Mouse (Mus musculus) mesoderm, embryonic 11.5 days (tissue): ENCODE measurements around the gene Sgms2.
A peak's percentile ranks its signal among the peaks of the same experiment; 100 is the strongest.
"Not testable (repeated sequence)": the region's sequence is repeated elsewhere in the genome, so short reads cannot be mapped to it uniquely, and the experiment has no call there.

ENCODE experiments used
- DNase-seq: peaks from one replicate; pipeline ENCODE4 v3.0.0-alpha.2; 2012; ENCODE audit warnings: low read depth, low spot score

Gene Sgms2

GRCm38 (mm10) chr3:131359011-131359410, 132.2 kb downstream of the Sgms2 start:
- DNase-seq = no peak

- no peak for DNase-seq
These were observed 133.0 kb downstream of the Sgms2 start for GRCm38 (mm10) chr3:131358205-131358604.

GRCm38 (mm10) chr3:131357643-131358042, 133.6 kb downstream of the Sgms2 start:
- no peak for DNase-seq

DNA sequence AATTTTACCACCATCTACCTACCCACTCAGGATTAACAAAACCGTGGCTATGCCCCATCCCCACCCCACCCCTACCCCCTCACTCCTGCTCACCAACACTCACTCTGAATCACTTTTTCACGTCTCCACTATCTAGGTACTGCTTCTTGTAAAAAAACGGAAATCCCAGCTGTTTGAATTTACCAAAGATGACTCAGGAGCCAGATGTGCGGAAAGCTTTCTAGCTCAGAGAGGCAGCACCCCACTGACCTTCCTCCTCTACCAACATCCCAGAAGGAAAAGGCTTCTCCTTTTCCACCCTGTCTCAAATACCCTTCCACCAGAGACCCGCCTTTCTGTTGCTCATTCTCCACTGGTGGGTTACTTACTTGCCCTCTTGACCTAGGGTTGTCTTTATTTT, 135.2 kb downstream of the Sgms2 start:
- no peak for DNase-seq

DNA sequence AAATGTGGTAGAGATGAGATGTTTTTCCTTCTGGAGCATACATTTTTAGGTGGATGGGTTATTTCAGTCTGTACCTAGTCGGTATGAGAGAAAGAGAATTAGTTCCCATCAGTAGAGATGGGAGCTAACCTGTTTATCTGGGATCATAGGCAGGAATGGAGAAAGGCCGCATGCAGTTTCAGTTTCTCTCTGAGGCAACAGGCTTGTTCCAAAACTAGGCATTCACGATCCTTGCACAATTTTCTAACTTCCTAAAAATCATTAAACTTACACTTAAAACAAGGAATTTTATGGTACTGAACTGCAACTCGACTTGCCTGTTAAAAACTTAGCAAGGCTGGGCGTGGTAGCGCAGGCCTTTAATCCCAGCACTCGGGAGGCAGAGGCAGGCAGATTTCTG, 140.7 kb downstream of the Sgms2 start:
- no peak for DNase-seq

DNA sequence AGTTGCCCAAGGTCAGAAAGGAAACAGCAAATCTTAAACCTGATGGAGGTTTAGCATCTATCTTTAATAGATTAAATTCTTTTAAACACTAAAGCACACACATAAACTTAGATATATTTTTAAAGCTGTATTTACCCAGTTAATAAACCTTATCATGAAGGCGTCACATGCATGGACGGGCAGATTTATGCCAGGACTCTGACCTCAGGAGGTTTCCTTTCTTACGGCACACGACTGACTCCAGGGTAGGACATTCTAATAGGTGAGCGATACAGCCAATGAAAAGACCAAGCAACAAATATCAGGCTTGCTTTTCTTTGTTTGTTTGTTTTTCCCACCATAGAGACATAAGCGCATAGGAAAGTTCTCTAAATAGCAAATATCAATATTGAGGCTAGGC, 142.2 kb downstream of the Sgms2 start:
- DNase-seq = no peak

GRCm38 (mm10) chr3:131348579-131348950, 142.6 kb downstream of the Sgms2 start:
- DNase-seq = no peak

GRCm38 (mm10) chr3:131347831-131348578, 143.2 kb downstream of the Sgms2 start:
- peak; percentile 46 for DNase-seq

DNA sequence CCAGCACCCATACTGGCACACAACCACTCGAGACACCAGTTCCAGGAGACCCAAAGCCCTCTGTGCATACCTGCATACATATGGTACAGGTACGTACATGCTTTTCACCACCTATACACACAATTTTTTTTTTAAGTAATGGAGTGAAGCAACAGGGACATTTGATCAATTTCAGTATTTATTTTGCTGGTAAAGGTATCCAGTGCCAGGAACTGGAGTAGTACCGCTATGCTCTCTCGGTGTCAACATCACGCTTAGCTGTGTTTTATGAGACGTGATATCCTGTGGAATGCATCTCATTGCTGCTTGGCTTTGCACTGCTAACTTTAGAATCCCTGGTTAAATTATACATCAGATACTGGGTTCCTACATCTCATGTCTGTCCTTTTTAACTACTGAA, 145.3 kb downstream of the Sgms2 start:
- no peak for DNase-seq

GRCm38 (mm10) chr3:131343311-131343710, 147.9 kb downstream of the Sgms2 start:
- DNase-seq = no peak

DNA sequence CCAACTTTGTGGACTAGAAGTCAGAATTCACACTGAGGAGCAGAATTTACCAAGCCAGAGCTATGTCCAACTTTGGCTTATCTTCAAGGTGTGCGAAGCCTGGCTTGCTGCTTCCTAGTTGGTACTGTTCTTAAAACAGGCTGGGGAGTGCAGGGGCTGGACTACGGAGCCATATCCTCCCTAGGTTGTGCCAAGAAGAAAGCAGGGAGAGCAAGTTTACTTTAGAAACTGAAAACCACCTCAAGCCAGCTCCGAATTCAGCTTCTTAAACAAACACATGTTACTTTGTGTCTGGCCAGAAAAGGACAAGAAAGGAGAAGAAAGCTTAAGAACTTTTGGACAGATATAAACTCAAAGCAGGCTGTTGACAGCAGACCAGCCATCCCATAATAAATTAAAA, 150.3 kb downstream of the Sgms2 start:
- DNase-seq = no peak

- DNase-seq = no peak
These were observed 151.9 kb downstream of the Sgms2 start for GRCm38 (mm10) chr3:131339280-131339679.

GRCm38 (mm10) chr3:131337749-131338148, 153.5 kb downstream of the Sgms2 start:
- not testable (repeated sequence) for DNase-seq

- no peak for DNase-seq
These were observed 154.6 kb downstream of the Sgms2 start for GRCm38 (mm10) chr3:131336629-131337028.

GRCm38 (mm10) chr3:131335117-131335547, 156.1 kb downstream of the Sgms2 start:
- no peak for DNase-seq

DNA sequence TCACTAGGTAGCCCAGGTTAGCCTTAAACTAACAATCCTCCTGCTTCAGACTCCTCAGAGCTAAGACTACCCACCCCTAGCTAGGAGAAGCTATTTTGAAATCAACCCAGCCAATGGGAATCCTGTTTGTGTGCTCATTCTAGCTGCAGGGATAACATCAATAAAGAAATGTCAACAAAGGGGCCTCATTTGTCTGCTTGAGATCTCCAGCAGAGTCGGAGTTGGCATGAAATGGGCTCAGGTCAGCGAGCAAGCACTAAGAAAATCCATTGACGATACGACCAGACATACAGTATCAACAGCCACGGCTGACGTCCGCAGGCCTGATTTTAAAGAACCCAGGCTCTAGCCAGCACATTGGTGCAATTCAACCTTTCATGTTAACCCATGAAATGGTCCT, 164.0 kb downstream of the Sgms2 start:
- no peak for DNase-seq

DNA sequence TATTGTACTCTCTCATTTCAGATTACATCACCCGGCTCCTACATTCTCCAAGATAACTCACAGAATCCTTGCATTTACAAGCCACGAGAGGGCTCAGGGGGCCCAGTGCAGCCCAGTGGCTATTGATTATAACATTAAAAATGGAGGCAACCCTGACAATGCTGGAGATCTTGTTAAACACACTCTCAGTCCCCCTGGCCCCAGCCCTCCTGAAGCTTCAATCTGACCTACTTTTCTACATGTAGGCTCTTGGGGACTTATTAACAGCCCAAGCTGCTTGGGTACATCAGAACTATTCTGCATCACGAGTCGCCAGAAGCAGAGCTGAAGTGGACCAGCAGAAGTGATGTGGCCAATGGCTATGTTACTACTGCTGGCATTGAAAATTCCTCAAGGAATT, 164.6 kb downstream of the Sgms2 start:
- no peak for DNase-seq

- DNase-seq = no peak
These were observed 169.0 kb downstream of the Sgms2 start for GRCm38 (mm10) chr3:131322081-131322815.

DNA sequence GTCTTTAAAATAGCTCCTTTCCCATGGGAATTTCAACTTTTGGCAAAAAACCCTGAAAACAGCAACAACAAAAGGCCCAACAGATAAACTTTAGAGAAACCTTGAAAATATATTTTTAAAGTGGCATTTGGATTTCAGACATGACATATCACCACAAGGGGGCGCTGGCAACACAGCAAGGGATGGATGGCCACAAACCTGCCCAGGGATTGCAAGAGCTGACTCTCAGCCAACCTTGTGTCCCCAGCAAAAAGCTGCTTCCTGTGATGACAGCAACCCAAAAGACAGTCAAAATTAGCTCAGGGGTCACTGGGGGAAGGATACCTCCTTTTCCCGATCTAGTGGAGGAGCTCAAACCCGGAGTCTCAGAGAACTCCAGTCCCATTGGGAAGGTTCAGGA, 171.0 kb downstream of the Sgms2 start:
- DNase-seq = peak; percentile 84

DNA sequence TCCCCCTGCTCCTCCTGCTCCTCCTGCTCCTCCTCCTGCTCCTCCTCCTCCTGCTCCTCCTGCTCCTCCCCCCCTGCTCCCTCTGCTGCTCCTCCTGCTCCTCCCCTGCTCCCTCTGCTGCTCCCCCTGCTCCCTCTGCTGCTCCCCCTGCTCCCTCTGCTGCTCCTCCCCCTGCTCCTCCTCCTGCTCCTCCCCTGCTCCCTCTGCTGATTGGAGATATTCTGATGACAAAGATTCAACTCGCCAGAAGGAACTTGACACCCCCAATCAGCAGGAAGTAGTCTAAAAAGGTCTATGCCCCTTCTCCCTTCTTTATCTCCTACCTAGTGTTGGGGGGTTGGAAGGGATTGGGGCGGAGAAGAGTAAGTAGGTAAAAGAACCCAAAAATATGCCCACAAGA, 173.0 kb downstream of the Sgms2 start:
- no peak for DNase-seq

DNA sequence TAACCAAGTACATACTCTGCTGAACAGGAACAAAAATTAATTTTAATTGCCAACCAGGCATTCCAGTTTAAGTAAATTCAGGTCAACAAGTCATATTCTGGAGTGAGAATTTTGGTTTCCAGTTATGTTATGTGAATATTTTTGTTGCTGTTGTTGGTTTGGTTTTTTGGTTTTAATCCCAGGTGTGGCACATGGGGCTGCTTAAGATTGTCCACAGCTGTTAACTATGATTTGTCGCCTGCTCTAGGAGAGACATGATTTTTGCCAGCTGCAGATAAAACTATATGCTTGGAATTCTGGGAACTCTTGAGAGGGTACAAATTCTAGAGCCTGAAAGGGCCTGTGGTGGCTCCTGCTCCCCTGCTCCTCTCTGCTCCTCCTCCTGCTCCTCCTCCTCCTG, 174.1 kb downstream of the Sgms2 start:
- no peak for DNase-seq

GRCm38 (mm10) chr3:131315957-131316510, 175.2 kb downstream of the Sgms2 start:
- no peak for DNase-seq

GRCm38 (mm10) chr3:131312340-131312739, 178.9 kb downstream of the Sgms2 start:
- DNase-seq = no peak
